Mouse (Mus musculus) macrophage (primary cell): Measurements from ENCODE around the gene Plin5. TPM values are rescaled to one million over a fixed set of nuclear protein-coding genes. Genes with fewer than 3 reads are reported as not detected.

Experiments
- H3K27ac ChIP-seq: fragments of 350-480 bp; formaldehyde crosslinking; 2 replicates; pipeline ENCODE4 v1.9.0; 2021
- H3K36me3 ChIP-seq: fragments of 350-480 bp; formaldehyde crosslinking; 2 replicates; pipeline ENCODE4 v1.9.0; 2021; ENCODE audit errors: inconsistent target
- H3K4me3 ChIP-seq: fragments of 350-480 bp; formaldehyde crosslinking; 2 replicates; pipeline ENCODE4 v1.9.0; 2021; ENCODE audit errors: inconsistent target
- H3K79me2 ChIP-seq: fragments of 350-480 bp; formaldehyde crosslinking; 2 replicates; pipeline ENCODE4 v1.9.0; 2021; ENCODE audit errors: inconsistent target
- WGBS: methylation state at CpG from one replicate; pipeline ENCODE4 v1.1.7; 2026; ENCODE audit warnings: inconsistent platforms; ENCODE audit not compliant: missing documents; 5-methylcytosine and 5-hydroxymethylcytosine counted together
- polyA plus RNA-seq: library from polyadenylated mRNA; stranded (reverse); fragments of 250-400 nt; gene quantifications from 3 replicates; pipeline ENCODE4 v1.2.4, GENCODE M21; 2018; ENCODE audit warnings: inconsistent platforms

Plin5 gene
- polyA plus RNA-seq, 1 experiment from 2014 or later = not detected

DNA sequence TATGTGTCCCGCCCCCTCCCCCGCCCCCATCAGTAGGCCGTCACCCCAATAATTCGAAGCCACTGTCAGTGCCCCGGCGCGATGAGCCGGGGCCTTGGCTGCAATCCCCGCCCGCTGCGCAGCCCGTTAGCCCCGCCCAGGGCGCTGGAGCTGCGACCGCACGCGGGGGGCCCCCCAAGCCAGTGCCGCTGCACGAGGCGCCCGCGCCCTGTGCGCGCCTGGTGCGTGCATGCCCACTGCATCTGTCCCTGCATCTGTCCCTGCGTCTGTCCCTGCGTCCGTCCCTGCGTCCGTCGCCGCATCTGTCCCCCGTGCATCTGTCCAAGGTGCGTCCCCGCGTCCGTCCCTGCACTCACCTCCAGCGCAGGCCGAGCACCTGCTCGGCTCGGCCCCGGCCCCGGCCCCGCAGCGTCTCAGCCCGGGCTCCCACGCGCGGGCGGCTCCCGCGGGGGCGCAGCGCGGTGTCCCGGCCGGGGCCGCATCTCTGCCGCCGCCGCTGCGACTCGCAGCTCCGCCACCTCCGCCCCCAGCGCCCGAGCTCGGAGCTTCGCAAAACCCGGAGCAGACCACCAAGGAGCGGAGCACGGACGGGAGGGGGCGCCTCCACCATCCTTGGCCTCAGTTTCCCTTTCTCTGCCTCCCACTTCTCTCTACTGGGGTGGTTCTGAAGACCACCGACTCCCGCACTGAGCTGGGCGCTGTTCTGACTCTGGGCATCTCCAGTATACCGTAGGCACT, 22.6 kb upstream of the Plin5 start, which contains the start of gene Sema6b:
TSS of gene Sema6b (minus strand) at position 486 of the 738 bp plus-strand sequence.
- H3K36me3 ChIP-seq = no peaks in the 10 kb centered on the region
- no peak within 1 kb of the TSS for H3K27ac ChIP-seq
- H3K79me2 ChIP-seq = no peaks in the 10 kb centered on the region
- WGBS = 3% methylated on average over 74 of the region's 79 CpGs
- no peak within 1 kb of the TSS for H3K4me3 ChIP-seq

DNA sequence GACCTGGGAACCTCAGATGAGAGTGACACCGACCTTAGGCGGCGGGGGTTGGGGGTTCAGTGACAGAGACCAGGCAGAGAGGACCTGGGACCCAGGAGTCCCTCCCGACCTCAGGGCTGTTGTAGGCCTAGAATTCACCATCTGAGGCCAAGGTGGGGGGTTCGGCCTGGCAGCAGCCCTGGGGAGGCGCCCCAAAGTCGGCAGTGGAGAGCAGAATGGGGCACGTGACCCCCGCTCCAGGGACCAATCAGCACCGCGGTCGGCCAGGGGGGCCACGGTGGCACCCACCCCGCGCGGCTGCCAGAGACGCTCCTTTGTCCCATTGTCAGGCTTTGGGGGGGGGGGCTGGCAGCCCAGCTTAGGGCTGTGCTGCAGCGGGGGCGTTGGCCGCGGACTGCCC, 22.0 kb upstream of the Plin5 start:
- no peak overlapping the region for H3K27ac ChIP-seq
- no peaks in the 10 kb centered on the region for H3K79me2 ChIP-seq
- no peaks in the 10 kb centered on the region for H3K36me3 ChIP-seq
- 31% methylated on average over 19 of the region's 21 CpGs for WGBS
- no peak overlapping the region for H3K4me3 ChIP-seq

DNA sequence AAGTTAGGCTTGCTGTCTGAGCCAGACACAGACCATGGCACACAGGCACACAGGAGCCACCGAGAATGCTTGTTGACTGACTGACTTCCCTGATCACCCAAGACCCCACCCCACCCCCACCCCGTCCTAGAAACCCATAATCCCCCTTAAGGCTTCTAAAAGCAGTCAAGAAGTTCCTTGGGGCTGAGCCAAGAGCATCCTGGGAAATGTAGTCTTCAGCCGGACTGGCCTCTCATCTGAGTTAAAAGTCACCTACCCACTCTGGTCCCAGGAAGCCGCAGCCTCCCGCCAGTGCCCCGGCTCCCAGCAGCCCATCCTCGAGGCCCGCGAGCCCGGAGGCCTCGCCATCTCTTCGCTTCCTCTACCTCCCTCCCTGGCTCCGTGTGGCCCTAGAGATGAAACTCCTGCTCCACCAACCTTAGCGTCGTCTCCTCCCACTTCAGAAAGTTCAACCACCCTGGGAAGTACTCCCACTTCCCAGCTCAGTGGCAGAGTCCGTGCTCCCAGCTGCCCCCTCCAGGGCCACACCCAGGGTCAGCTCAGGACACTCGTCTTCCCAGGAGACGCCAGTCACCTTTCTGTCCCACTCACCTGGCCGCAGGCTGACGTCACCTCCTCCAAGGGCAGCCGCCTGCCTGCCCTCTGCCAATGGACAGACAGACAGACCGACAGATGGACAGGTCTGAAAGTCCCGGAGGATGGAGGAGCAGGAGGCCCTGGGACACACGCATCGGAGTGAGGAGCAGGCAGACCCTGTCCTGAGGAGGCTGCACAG, 20.6 kb upstream of the Plin5 start:
- Histone ChIP-seq H3K36me3 (no peaks in the 10 kb centered on the region), H3K4me3 (no peak overlapping the region), H3K27ac (no peak overlapping the region), H3K79me2 (no peaks in the 10 kb centered on the region)
- 77% methylated on average over 24 of the region's 25 CpGs for WGBS

DNA sequence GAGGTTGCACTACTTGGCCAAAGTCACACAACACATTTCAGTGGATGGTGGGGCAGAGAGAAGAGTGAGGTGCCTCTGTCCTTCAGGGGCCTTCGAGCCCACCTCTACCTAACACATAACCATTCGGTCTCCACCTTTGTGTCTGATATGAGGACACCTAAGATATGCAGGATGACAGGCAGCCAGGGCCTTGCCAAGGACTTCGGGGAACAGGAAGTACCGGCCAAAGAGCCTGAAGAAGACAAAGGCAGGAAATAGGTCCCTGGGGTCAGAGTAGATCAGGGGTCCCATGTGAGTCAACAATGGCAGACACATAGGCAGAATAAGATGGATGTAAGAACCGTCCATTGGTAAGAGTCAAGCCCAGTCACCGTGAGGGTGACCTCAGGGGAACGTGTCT, 19.2 kb upstream of the Plin5 start:
- Histone ChIP-seq H3K27ac (no peak overlapping the region), H3K36me3 (no peaks in the 10 kb centered on the region), H3K79me2 (no peaks in the 10 kb centered on the region; the same call in 1 of the 2 replicates), H3K4me3 (no peak overlapping the region)
- WGBS = 83% methylated on average over 7 of the region's 7 CpGs

DNA sequence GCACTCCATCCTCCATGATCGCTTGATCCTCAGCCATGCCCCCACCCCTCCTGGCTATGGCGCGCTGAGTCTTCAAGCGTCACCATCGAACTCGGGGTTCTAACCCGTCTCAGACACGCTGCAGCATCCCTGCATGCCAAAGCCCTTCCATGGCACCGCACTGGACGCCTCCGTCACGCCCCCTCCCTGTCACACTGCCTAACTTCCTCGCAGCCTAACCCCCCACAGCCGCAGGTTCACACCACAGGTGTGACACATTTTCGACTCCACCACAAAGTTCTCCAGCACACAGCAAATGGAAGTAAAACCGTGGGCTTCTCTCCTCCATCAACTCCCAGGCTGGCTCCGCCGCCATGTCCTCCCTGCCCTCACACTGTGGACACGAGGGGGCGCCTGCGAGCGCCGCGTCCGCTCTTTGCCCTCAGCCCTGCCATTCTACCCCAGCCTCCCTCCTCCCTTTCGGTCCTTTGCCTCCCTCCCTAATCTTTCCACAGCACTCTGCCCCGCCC, 17.1 kb upstream of the Plin5 start:
- peak overlapping the region; percentile 51 for H3K4me3 ChIP-seq
- no peaks in the 10 kb centered on the region; the same call in 1 of the 2 replicates for H3K79me2 ChIP-seq
- peaks cover 15% of the 10 kb centered on the region for H3K36me3 ChIP-seq
- WGBS = 3% methylated on average over 27 of the region's 27 CpGs
- peak overlapping the region; percentile 88 for H3K27ac ChIP-seq

DNA sequence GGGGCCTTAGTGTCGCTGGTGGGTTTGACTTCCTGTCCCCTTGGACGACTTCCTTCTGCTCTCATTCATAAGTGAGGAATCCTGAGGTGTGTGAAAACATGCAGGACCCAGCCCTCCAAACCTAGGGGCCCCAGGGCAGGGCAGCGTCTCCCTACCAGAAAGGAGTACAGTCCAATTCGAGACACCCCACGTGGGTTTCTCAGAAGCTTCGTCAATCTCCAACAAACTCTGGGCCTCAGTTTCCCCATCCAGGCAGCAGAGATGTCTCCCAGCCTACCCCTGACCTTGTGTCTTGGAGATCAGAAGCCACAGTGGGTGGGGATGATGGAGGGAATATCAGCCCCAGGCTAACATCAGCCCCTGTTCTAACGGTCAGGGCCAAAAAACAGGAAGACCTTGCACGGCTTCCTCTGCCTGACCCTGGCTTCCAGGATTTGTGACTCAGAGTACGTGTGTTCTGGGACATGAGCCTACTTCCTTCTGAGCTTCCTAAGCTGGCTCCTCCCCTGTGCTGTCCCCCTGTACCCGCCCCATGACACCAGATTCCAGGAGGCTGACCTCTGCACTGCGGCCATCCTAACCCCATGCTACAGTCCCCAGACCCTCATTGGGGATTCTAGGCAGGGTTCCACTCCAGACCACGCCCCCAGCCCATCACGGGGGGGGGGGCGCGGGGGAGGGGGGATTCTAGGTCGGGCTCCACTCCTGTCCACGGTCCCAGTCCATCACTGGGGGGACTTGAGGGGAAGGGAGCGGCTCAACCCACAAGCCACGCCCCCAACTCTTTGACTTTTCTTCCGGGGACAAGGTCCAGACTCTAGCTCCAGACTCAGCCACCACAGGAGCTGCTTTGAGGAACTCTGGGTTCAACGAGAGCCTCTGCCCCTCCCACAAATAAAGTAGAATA, 16.3 kb upstream of the Plin5 start:
- Histone ChIP-seq H3K27ac (peak overlapping the region; percentile 88), H3K36me3 (peaks cover 21% of the 10 kb centered on the region), H3K4me3 (peak overlapping the region; percentile 51), H3K79me2 (no peaks in the 10 kb centered on the region; the same call in 1 of the 2 replicates)
- WGBS = 1% methylated on average over 20 of the region's 21 CpGs

DNA sequence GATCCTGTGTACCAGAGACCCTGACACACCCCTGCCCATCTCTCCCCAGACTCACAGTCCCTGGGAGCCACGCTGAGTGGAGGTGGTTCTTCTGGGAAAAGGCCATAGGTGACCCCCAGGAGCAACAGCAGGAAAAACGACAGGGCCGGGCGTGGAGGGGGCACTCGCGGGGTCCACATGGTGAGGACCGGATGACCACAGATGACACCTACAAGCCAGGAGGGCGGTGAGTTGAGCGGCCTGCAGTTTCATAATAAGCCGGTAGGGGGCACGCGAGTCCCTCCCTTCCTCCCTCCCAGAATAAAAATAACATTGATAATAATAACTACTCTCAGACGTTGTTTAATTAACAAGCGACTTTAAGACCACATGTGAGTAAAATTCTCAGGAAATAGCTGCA, 15.3 kb upstream of the Plin5 start:
- WGBS = 11% methylated on average over 11 of the region's 14 CpGs
- Histone ChIP-seq H3K27ac (peak overlapping the region; percentile 88), H3K36me3 (peaks cover 21% of the 10 kb centered on the region), H3K79me2 (no peaks in the 10 kb centered on the region; the same call in 1 of the 2 replicates), H3K4me3 (peak overlapping the region; percentile 51)

DNA sequence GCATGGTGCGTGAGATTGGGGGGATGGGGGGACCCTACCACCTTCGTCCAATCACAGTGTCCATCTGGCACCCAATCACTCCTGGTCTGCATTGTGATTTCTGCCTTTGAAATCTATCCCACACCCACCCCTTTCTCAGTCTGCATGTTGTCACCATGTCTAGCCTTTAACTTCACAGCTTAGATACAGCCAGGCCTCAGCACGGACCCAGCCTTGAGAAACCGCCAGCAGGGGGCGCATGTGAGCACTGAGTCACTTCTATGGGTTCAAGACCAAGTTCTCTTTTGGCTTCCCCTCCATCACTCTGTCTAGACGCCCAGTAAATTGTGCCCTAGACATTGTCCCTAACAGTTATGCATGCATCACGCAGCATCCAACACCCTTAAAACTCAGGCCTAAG, 14.4 kb upstream of the Plin5 start:
- H3K4me3 ChIP-seq = no peak overlapping the region
- no peaks in the 10 kb centered on the region; the same call in 1 of the 2 replicates for H3K79me2 ChIP-seq
- peaks cover 29% of the 10 kb centered on the region for H3K36me3 ChIP-seq
- 44% methylated on average over 7 of the region's 7 CpGs for WGBS
- H3K27ac ChIP-seq = no peak overlapping the region

DNA sequence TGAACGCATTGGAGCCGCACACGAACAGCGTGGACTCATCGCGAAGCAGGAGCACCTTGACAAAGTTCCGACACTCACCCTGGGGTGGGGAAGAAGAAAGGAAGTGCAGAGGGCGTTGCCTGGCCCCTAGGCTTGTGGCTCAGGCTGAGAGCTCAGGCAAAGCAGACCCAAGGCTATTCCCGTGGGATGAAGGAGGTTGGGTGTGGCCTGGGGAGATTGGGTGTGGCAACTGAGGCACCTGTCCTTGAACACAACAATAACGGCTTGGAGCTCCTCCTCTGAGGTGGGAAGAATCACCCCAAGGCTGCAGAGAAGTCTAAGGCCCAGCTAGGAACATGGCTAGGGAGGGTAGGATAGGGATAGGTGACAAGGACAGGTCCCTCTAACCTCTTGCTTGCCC, 13.7 kb upstream of the Plin5 start:
- H3K36me3 ChIP-seq = peaks cover 31% of the 10 kb centered on the region
- 94% methylated on average over 10 of the region's 10 CpGs for WGBS

DNA sequence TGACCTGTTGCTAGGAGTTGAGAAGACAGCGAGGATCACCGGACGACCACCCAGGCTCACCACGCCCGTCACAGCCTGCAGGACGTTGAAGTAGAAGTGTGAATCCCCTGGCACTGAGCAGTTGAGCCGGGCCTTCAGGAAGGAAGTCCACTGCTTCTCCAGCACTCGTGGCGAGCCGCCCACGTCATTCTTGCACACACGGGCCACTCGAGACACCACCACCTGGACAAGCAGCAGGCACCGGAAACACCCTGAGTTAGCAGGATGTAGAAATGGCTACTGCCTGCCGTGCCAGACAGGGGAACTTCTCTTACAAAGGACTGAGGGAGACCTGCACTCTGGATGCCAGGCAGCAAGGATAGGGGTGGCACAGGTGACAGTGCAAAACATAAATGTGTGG, 10.8 kb upstream of the Plin5 start:
- Histone ChIP-seq H3K79me2 (no peaks in the 10 kb centered on the region; the same call in 1 of the 2 replicates), H3K36me3 (peaks cover 31% of the 10 kb centered on the region), H3K4me3 (no peak overlapping the region), H3K27ac (no peak overlapping the region)
- WGBS = 59% methylated on average over 15 of the region's 15 CpGs

More for the DNA sequence above, 13.7 kb upstream of the Plin5 start:
- Histone ChIP-seq H3K79me2 (no peaks in the 10 kb centered on the region; the same call in 1 of the 2 replicates), H3K4me3 (no peak overlapping the region), H3K27ac (no peak overlapping the region)

DNA sequence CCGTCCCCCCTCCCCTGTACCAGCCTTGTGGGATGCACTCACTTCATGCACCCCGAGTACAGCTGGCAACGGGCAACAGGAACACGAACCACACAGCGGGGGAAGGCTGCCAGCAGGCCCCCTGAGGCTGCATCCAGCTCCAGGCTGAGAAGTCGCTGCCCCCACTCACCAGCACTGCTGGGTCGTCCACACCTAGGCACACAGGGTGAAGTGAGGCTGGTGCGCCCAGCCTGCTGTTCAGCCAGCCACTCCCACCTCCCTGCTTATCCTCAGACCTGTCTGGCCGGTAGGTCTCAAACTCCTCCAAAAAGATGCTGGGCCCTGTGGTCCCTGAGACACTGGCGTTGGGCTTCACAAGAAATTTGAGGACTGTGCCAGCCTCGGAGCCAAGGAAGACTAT, 8.8 kb upstream of the Plin5 start:
- no peak overlapping the region for H3K27ac ChIP-seq
- no peak overlapping the region for H3K4me3 ChIP-seq
- 92% methylated on average over 11 of the region's 11 CpGs for WGBS
- H3K36me3 ChIP-seq = peaks cover 29% of the 10 kb centered on the region
- no peaks in the 10 kb centered on the region for H3K79me2 ChIP-seq

DNA sequence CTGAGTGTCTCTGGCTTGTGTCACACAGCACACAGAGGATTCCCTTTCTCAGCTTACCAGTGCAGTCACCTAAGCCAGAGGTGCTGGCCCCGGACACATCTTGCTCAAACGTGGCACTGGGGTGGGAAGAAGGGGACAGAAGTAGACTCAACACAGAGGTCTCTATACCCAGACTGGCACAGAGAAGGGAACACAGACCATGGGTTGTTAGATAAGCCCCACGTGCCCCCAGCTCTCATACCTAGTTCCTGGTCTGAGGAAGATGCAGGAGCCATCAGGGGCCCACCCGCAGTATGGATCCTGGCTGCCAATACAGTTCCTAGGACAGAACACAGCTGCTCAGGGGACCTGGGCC, 7.9 kb upstream of the Plin5 start:
- Histone ChIP-seq H3K79me2 (no peaks in the 10 kb centered on the region), H3K4me3 (no peak overlapping the region), H3K36me3 (peaks cover 20% of the 10 kb centered on the region), H3K27ac (no peak overlapping the region)
- 85% methylated on average over 4 of the region's 4 CpGs for WGBS

DNA sequence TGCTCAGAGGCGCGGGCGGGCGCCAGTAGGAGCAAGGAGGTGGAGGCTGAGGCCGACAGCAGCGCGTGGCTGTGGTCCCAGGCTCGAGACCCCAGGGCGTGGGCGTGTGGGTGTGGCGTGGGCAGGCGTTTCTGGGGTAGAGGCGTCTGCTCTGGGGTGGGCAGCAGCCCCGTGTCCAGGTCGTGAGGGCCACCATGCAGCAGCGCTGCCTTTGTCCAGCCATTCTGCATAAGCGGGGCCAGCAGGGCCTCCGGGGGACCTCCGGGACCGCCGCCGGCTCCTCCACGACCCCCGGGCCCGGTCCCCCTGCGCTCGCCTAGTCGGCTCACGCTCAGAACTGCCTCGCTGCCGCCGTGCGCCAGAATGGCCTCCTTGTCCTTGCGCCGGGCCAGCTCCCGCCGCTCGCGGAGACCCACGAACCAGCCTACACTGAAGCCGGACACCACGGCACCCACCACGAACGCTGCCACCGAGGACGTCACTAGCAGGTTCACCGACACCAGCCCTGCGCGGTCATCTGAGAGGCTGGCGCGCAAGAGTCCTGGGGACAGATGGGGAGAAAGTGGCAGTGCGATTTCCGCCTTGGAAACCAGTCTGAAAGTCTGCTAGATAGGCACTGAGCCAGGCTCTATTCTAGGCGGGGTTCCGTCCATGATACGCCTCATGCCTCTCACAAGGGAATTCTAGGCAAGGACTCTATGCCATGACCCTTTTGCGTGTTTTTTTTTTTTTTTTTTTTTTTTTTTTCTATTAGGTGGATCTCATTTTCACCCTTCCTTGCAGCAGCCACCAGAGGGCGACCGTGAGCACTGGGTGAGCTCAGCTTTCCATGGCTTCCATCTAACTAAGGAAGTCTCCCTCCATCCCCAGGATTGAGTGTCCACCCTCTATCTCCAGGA, 7.2 kb upstream of the Plin5 start:
- H3K27ac ChIP-seq = no peak overlapping the region
- no peak overlapping the region for H3K4me3 ChIP-seq
- peaks cover 16% of the 10 kb centered on the region for H3K36me3 ChIP-seq
- no peaks in the 10 kb centered on the region for H3K79me2 ChIP-seq
- WGBS = 54% methylated on average over 57 of the region's 59 CpGs
